Mouse (Mus musculus): ENCODE data around the gene Npas2.

DNA sequence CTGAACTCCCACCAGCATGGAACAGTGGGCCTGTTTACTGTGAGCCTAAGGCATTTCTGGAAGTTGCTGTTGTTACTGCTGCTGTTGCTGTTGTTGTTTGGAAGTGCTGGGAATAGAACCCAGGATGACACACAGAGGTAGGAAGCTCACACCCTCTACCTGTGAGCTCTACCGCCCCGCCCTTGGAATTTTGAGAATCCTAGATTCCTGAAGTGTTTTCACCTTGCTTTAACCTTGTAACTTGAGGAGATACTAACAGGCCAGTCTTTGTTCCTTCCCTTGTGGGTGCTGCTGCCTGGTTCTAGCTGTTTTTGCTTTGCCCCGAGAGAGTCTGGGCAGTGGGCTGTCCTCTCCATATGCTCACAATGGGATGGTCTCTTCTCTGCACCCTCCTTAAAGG, 98.5 kb downstream of the Npas2 start:
- TF ChIP-seq CTCF (IDR thresholded peaks at IDR 0.05; ENCODE audit: low read depth) (no peak), EP300 (IDR thresholded peaks at IDR 0.05; ENCODE audit: low read depth) (no peak)

All from heart, postnatal 0 days (tissue).